Mouse (Mus musculus): ENCODE data around the gene Sbk1.
A peak's percentile ranks its signal among the peaks of the same experiment; 100 is the strongest.

Sbk1 gene

GRCm38 (mm10) chr7:126271712-126272683 is at the start of gene Sbk1:
Sbk1 (plus strand) TSS chr7:126272619.
- peak; percentile 93 for DNase-seq

GRCm38 (mm10) chr7:126222753-126223152 is 49.7 kb upstream of the Sbk1 start:
- no peak for DNase-seq

- DNase-seq: no peak
Measured at GRCm38 (mm10) chr7:126226136-126226535, 46.3 kb upstream of the Sbk1 start.

- DNase-seq: peak; percentile 5
Measured at GRCm38 (mm10) chr7:126230357-126231148, 41.9 kb upstream of the Sbk1 start.

- no peak for DNase-seq
Measured at GRCm38 (mm10) chr7:126232345-126233071, 39.9 kb upstream of the Sbk1 start.

GRCm38 (mm10) chr7:126234611-126235010 is 37.8 kb upstream of the Sbk1 start:
- DNase-seq: no peak

GRCm38 (mm10) chr7:126236083-126236793 is 36.2 kb upstream of the Sbk1 start:
- DNase-seq: peak; percentile 13

GRCm38 (mm10) chr7:126236794-126237192 is 35.6 kb upstream of the Sbk1 start:
- DNase-seq: no peak

- DNase-seq: no peak
Measured at GRCm38 (mm10) chr7:126240814-126241360, 31.5 kb upstream of the Sbk1 start.

GRCm38 (mm10) chr7:126244168-126244750 is 28.2 kb upstream of the Sbk1 start:
- DNase-seq: no peak

- no peak for DNase-seq
Measured at GRCm38 (mm10) chr7:126248088-126248487, 24.3 kb upstream of the Sbk1 start.

GRCm38 (mm10) chr7:126248641-126249141 is 23.7 kb upstream of the Sbk1 start:
- no peak for DNase-seq

GRCm38 (mm10) chr7:126249146-126249545 is 23.3 kb upstream of the Sbk1 start:
- DNase-seq: no peak

GRCm38 (mm10) chr7:126249986-126250385 is 22.4 kb upstream of the Sbk1 start:
- DNase-seq: no peak

- no peak for DNase-seq
Measured at GRCm38 (mm10) chr7:126250481-126250880, 21.9 kb upstream of the Sbk1 start.

- no peak for DNase-seq
Measured at GRCm38 (mm10) chr7:126251698-126252097, 20.7 kb upstream of the Sbk1 start.

- DNase-seq: no peak
Measured at GRCm38 (mm10) chr7:126252230-126252629, 20.2 kb upstream of the Sbk1 start.

GRCm38 (mm10) chr7:126260280-126261210 is 11.9 kb upstream of the Sbk1 start:
- peak; percentile 75 for DNase-seq

GRCm38 (mm10) chr7:126261823-126262222 is 10.6 kb upstream of the Sbk1 start:
- DNase-seq: no peak

GRCm38 (mm10) chr7:126263964-126264363 is 8.5 kb upstream of the Sbk1 start:
- DNase-seq: no peak
